Mouse (Mus musculus) neural tube, embryonic 13.5 days (tissue): Measurements from ENCODE around the gene Trp53tg5. TPM values are rescaled to one million over a fixed set of nuclear protein-coding genes. Genes with fewer than 3 reads are reported as not detected.

Source experiments
- ATAC-seq: fragments of 200-750 bp; cut with Nextera tagmentation; 2 replicates; pipeline ENCODE4 v1.8.0; 2017; ENCODE audit warnings: low read depth, mild to moderate bottlenecking, moderate TSS enrichment, moderate library complexity
- H3K27ac ChIP-seq: fragments of 300-500 bp; sonication (generic); replicated peaks from 2 replicates; pipeline ENCODE4 v1.5.1; 2015; ENCODE audit warnings: moderate library complexity, mild to moderate bottlenecking, inconsistent platforms
- H3K27me3 ChIP-seq: fragments of 300-500 bp; sonication (generic); 2 replicates; pipeline ENCODE4 v1.6.1; 2015; ENCODE audit warnings: mild to moderate bottlenecking, inconsistent platforms
- H3K36me3 ChIP-seq: fragments of 300-500 bp; sonication (generic); 2 replicates; pipeline ENCODE4 v1.6.1; 2015; ENCODE audit warnings: mild to moderate bottlenecking, inconsistent platforms
- H3K4me1 ChIP-seq: fragments of 300-500 bp; sonication (generic); replicated peaks from 2 replicates; pipeline ENCODE4 v1.6.1; 2015; ENCODE audit warnings: inconsistent platforms
- H3K4me2 ChIP-seq: fragments of 300-500 bp; sonication (generic); 2 replicates; pipeline ENCODE4 v1.6.1; 2015; ENCODE audit warnings: inconsistent platforms, mild to moderate bottlenecking, moderate library complexity
- H3K4me3 ChIP-seq: fragments of 300-500 bp; sonication (generic); 2 replicates; pipeline ENCODE4 v1.5.1; 2015; ENCODE audit warnings: mild to moderate bottlenecking, inconsistent platforms
- H3K9ac ChIP-seq: fragments of 300-500 bp; sonication (generic); 2 replicates; pipeline ENCODE4 v1.6.1; 2015; ENCODE audit warnings: moderate library complexity, mild to moderate bottlenecking, inconsistent platforms
- H3K9me3 ChIP-seq: fragments of 300-500 bp; sonication (generic); 2 replicates; pipeline ENCODE4 v1.6.1; 2016; ENCODE audit warnings: inconsistent platforms
- WGBS: fragments of 180-500 bp; shearing (Covaris S2); methylation state at CpG from one replicate; pipeline ENCODE4 v1.1.7; 2015; 5-methylcytosine and 5-hydroxymethylcytosine counted together
- polyA plus RNA-seq: library from polyadenylated mRNA; unstranded; fragments of >200 nt; fragmentation: Nextera tagmentation; extraction: Ambion mirVana; gene quantifications from 2 replicates; pipeline ENCODE4 v1.2.1, GENCODE M21; 2015

Trp53tg5 gene
- polyA plus RNA-seq, 1 experiment from 2014 or later = not detected

GRCm38 (mm10) chr2:164512121-164512909 is 38.8 kb upstream of the Trp53tg5 start:
- Histone ChIP-seq H3K27ac (no peak overlapping the region), H3K36me3 (peaks cover 8% of the 10 kb centered on the region), H3K4me3 (no peak overlapping the region), H3K9me3 (no peaks in the 10 kb centered on the region), H3K9ac (no peak overlapping the region), H3K4me1 (no peaks in the 10 kb centered on the region), H3K4me2 (no peak overlapping the region), H3K27me3 (no peaks in the 10 kb centered on the region)
- 75% methylated on average over 14 of the region's 14 CpGs for WGBS
- ATAC-seq = no peak

GRCm38 (mm10) chr2:164510621-164511190 is 37.2 kb upstream of the Trp53tg5 start:
- 52% methylated on average over 4 of the region's 5 CpGs for WGBS
- ATAC-seq = no peak
- H3K27me3 ChIP-seq = no peaks in the 10 kb centered on the region
- H3K4me3 ChIP-seq = no peak overlapping the region
- H3K9me3 ChIP-seq = no peaks in the 10 kb centered on the region
- H3K9ac ChIP-seq = no peak overlapping the region
- no peaks in the 10 kb centered on the region for H3K4me1 ChIP-seq
- no peak overlapping the region for H3K27ac ChIP-seq
- peaks cover 23% of the 10 kb centered on the region for H3K36me3 ChIP-seq
- H3K4me2 ChIP-seq = no peak overlapping the region

GRCm38 (mm10) chr2:164507811-164508210 is 34.3 kb upstream of the Trp53tg5 start:
- H3K36me3 ChIP-seq = peaks cover 51% of the 10 kb centered on the region
- H3K4me3 ChIP-seq = no peak overlapping the region
- no peak overlapping the region for H3K9ac ChIP-seq
- ATAC-seq = no peak
- no peaks in the 10 kb centered on the region for H3K27me3 ChIP-seq
- H3K4me1 ChIP-seq = no peaks in the 10 kb centered on the region
- no peak overlapping the region for H3K4me2 ChIP-seq
- 89% methylated on average over 19 of the region's 19 CpGs for WGBS
- no peak overlapping the region for H3K27ac ChIP-seq
- peaks cover 9% of the 10 kb centered on the region; the same call in 1 of the 2 replicates for H3K9me3 ChIP-seq

GRCm38 (mm10) chr2:164505619-164506347 is 32.3 kb upstream of the Trp53tg5 start:
- WGBS = 96% methylated on average over 4 of the region's 4 CpGs
- no peak overlapping the region for H3K4me3 ChIP-seq
- H3K4me2 ChIP-seq = no peak overlapping the region
- H3K9me3 ChIP-seq = peaks cover 9% of the 10 kb centered on the region; the same call in 1 of the 2 replicates
- H3K4me1 ChIP-seq = no peaks in the 10 kb centered on the region
- H3K27me3 ChIP-seq = no peaks in the 10 kb centered on the region
- H3K27ac ChIP-seq = no peak overlapping the region
- H3K36me3 ChIP-seq = peaks cover 71% of the 10 kb centered on the region
- H3K9ac ChIP-seq = no peak overlapping the region
- no peak for ATAC-seq

GRCm38 (mm10) chr2:164504919-164505318 is 31.4 kb upstream of the Trp53tg5 start:
- 95% methylated on average over 3 of the region's 3 CpGs for WGBS
- H3K9ac ChIP-seq = no peak overlapping the region
- peaks cover 9% of the 10 kb centered on the region; the same call in 1 of the 2 replicates for H3K9me3 ChIP-seq
- no peaks in the 10 kb centered on the region for H3K4me1 ChIP-seq
- no peak overlapping the region for H3K4me2 ChIP-seq
- H3K4me3 ChIP-seq = no peak overlapping the region
- no peaks in the 10 kb centered on the region for H3K27me3 ChIP-seq
- ATAC-seq = no peak
- peaks cover 79% of the 10 kb centered on the region for H3K36me3 ChIP-seq
- no peak overlapping the region for H3K27ac ChIP-seq

- no peak overlapping the region for H3K4me2 ChIP-seq
- H3K9ac ChIP-seq = no peak overlapping the region
- H3K4me3 ChIP-seq = no peak overlapping the region
- peaks cover 57% of the 10 kb centered on the region for H3K36me3 ChIP-seq
- peaks cover 18% of the 10 kb centered on the region for H3K4me1 ChIP-seq
- no peak for ATAC-seq
- no peak overlapping the region for H3K27ac ChIP-seq
- WGBS = 63% methylated on average over 7 of the region's 7 CpGs
- H3K9me3 ChIP-seq = peaks cover 9% of the 10 kb centered on the region; the same call in 1 of the 2 replicates
- H3K27me3 ChIP-seq = no peaks in the 10 kb centered on the region
These were observed 27.0 kb upstream of the Trp53tg5 start for GRCm38 (mm10) chr2:164500511-164500910.

GRCm38 (mm10) chr2:164499317-164499716 is 25.8 kb upstream of the Trp53tg5 start:
- WGBS = 77% methylated on average over 5 of the region's 5 CpGs
- peaks cover 46% of the 10 kb centered on the region for H3K36me3 ChIP-seq
- H3K4me3 ChIP-seq = no peak overlapping the region
- H3K9me3 ChIP-seq = 0 out of 2 replicates have a peak, but pooled peaks cover 3% of the 10 kb centered on the region
- H3K4me2 ChIP-seq = no peak overlapping the region
- no peak for ATAC-seq
- 0 out of 2 replicates have a peak, but pooled peaks cover 3% of the 10 kb centered on the region for H3K27me3 ChIP-seq
- peaks cover 18% of the 10 kb centered on the region for H3K4me1 ChIP-seq
- no peak overlapping the region for H3K27ac ChIP-seq
- H3K9ac ChIP-seq = no peak overlapping the region

GRCm38 (mm10) chr2:164497691-164498268 is 24.3 kb upstream of the Trp53tg5 start:
- 6% methylated on average over 21 of the region's 21 CpGs for whole genome bisulfite sequencing
- Histone ChIP-seq H3K27ac (0 out of 2 replicates have a peak overlapping the region, but pooled peaks have one; percentile 34), H3K27me3 (0 out of 2 replicates have a peak, but pooled peaks cover 3% of the 10 kb centered on the region), H3K36me3 (peaks cover 31% of the 10 kb centered on the region), H3K4me1 (peaks cover 18% of the 10 kb centered on the region), H3K4me3 (peak overlapping the region; percentile 85), H3K4me2 (peak overlapping the region; percentile 99), H3K9me3 (no peaks in the 10 kb centered on the region), H3K9ac (peak overlapping the region; percentile 82)
- peak; percentile 44 for ATAC-seq

- 0 out of 2 replicates have a peak, but pooled peaks cover 3% of the 10 kb centered on the region for H3K27me3 ChIP-seq
- H3K4me1 ChIP-seq = peaks cover 18% of the 10 kb centered on the region
- peak; percentile 91 for ATAC-seq
- peak within 1 kb of the TSS; percentile 99 for H3K4me2 ChIP-seq
- peak within 1 kb of the TSS; percentile 82 for H3K9ac ChIP-seq
- H3K9me3 ChIP-seq = no peaks in the 10 kb centered on the region
- peaks cover 24% of the 10 kb centered on the region for H3K36me3 ChIP-seq
- H3K4me3 ChIP-seq = peak within 1 kb of the TSS; percentile 85
- 4% methylated on average over 43 of the region's 43 CpGs for WGBS
- peak within 1 kb of the TSS; percentile 57 for H3K27ac ChIP-seq
These were observed 23.5 kb upstream of the Trp53tg5 start, which contains the start of gene Pigt for GRCm38 (mm10) chr2:164496847-164497690. Pigt (plus strand) TSS chr2:164497520.

GRCm38 (mm10) chr2:164496331-164496730 is 22.8 kb upstream of the Trp53tg5 start:
- Histone ChIP-seq H3K9me3 (no peaks in the 10 kb centered on the region), H3K4me2 (peak overlapping the region; percentile 99), H3K9ac (no peak overlapping the region), H3K27me3 (0 out of 2 replicates have a peak, but pooled peaks cover 3% of the 10 kb centered on the region), H3K36me3 (peaks cover 20% of the 10 kb centered on the region), H3K27ac (no peak overlapping the region), H3K4me3 (0 out of 2 replicates have a peak overlapping the region, but pooled peaks have one; percentile 85), H3K4me1 (peaks cover 18% of the 10 kb centered on the region)
- no peak for ATAC-seq
- 48% methylated on average over 1 of the region's 1 CpGs for WGBS

- WGBS = 48% methylated on average over 2 of the region's 2 CpGs
- no peaks in the 10 kb centered on the region for H3K9me3 ChIP-seq
- peaks cover 18% of the 10 kb centered on the region for H3K4me1 ChIP-seq
- H3K27ac ChIP-seq = no peak overlapping the region
- H3K27me3 ChIP-seq = 0 out of 2 replicates have a peak, but pooled peaks cover 3% of the 10 kb centered on the region
- H3K36me3 ChIP-seq = peaks cover 11% of the 10 kb centered on the region
- no peak overlapping the region for H3K9ac ChIP-seq
- H3K4me3 ChIP-seq = no peak overlapping the region
- no peak overlapping the region for H3K4me2 ChIP-seq
- ATAC-seq = no peak
These were observed 20.6 kb upstream of the Trp53tg5 start for GRCm38 (mm10) chr2:164494126-164494525.
